Mouse (Mus musculus) lung, adult 18-20 months (tissue): ENCODE measurements at regions not wholly inside any gene's neighbourhood (a gene's known extent, or its start where the extent isn't known, plus 50 kb on each side); places are given as distances from the start of the nearest gene placed in this dataset.

ENCODE experiments used
- DNase-seq, 2 experiments: peaks; one replicate each; pipeline ENCODE4 v3.0.0; 2022; ENCODE audit warnings: mixed read lengths in 2 of 2

GRCm38 (mm10) chr7:113060991-113061390, 107.2 kb downstream of the Rassf10 start:
- no peak for DNase-seq

DNA sequence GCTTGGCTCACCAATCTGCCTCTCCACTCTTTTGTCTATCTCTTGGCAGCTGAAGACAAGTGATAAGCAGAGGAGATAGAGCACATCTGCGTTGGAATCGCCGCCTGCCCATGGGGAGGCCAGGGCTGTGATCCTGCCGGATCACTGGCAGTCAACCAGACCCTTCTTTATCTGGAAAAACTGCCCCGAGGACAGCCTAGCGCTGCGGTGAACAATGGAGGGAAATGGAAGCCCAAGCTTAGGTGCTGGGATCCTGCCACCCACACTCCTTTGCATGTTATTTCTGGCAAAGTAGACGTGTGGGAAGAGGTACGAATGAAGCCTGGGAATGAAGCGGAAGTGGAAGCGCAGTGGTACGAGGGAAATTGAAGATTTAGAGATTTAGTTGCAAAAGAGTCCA, 112.8 kb downstream of the Rassf10 start:
- DNase-seq, result no peak

GRCm38 (mm10) chr7:113068296-113068695, 114.5 kb downstream of the Rassf10 start:
- DNase-seq, result no peak

DNA sequence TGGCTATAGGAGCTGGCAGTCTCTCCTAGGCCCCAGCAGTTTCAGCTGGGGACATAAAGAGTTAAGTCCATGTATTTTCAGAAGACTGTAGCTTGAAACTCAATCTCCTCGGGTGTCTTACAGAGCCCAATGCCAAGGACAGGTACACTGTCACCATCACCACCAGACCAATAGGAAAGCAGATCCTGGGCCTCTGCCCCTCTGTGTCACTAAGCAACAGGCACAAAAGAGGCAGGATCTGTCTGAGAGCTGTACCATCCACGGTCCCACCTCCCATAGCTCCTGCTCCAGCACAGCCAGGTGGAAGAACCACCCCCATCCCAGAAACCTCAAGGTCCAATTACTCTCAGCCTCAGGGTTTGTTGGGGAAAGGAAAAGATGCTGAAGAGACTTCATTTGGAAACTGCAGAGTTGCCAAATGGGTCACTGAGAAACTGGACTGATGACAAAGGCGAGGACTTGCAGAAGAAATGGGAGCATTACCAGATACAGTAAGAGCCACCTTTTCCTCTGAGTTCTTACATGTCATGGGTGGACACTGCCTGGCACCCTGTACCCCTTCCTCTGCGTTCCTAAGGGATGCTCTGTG, 115.7 kb downstream of the Rassf10 start:
- no peak for DNase-seq

- no peak for DNase-seq
These were observed 117.7 kb downstream of the Rassf10 start for GRCm38 (mm10) chr7:113071418-113071817.

DNA sequence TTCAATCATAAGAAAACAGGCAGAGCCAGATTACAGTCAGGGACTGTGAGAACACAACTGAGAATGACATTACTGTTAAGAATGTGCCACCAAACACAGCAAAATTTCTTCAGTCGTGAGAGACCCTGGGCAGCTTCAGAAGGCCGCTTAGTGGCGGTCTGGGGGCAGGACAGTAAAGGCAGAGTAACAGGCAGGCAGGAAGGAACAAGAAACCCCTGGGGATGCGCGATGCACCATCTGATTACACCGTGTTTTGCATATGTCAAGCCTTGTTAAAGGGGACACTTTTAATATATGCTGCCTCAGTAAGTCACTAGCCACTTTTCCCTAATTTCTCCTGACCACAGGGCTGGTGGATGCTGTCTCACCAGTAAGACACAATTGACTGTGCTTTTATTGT, 120.0 kb downstream of the Rassf10 start:
- no peak for DNase-seq

GRCm38 (mm10) chr7:113075371-113075770, 121.6 kb downstream of the Rassf10 start:
- DNase-seq, result no peak

- DNase-seq, result no peak
These were observed 122.5 kb downstream of the Rassf10 start for GRCm38 (mm10) chr7:113076243-113076642.

GRCm38 (mm10) chr7:113081120-113081519, 126.1 kb upstream of the Arntl start:
- DNase-seq, result no peak

DNA sequence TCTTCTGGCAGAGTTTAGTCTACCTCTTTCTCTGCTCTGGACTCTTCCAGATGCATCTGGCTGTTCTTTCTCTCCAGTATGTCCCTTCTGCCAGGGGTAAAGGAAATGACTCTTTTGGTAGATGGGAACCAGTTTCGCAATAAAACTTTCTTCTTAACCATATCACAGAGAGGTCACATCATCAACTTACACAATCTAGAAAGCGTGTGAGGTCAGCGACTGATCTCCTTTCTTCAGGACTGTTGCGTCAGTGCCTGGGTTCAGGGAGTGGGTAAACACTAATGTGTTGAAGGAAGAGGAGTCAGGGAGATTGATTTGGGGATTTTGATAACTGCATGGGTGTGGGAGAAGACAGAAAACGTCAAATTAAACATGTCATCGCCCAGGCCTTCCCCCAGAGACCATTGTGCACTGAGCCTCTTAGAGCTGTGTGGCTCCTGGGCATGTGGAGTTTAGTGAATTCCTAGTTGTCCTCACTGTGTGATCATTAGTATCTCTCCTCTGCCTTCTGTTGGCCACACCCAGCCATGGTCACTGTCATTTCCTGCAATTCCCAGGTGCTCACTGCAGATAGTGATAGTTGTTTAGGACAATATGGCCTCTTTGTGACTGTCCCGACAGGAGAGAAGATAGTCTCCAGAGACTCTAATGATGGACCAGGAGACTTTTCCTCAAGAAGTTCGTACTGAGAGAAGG, 122.2 kb upstream of the Arntl start:
- DNase-seq, result peak; percentile 10 to 58

DNA sequence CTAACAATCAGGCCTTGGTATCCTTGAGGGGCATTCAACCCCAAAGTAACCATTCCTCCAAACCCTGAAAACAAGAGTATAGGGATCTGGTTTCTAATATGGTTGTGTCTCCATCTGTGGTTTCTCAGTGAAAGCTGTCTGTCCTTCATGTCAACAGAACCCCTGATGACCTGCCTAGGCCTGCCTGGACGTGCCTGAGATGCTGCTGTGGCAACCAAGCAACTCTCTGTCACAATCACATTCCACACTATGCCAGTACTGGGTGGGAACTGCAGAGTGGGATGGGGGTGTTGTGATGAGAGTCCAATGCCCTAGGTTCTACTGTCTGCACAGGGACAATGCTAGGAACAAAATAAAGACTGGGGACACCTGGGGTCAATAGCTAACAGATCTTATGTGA, 121.1 kb upstream of the Arntl start:
- DNase-seq, result peak; percentile 38 to 67

- DNase-seq, result peak in 1 of 2 experiments; percentile 29
These were observed 119.6 kb upstream of the Arntl start for GRCm38 (mm10) chr7:113087646-113088045.

DNA sequence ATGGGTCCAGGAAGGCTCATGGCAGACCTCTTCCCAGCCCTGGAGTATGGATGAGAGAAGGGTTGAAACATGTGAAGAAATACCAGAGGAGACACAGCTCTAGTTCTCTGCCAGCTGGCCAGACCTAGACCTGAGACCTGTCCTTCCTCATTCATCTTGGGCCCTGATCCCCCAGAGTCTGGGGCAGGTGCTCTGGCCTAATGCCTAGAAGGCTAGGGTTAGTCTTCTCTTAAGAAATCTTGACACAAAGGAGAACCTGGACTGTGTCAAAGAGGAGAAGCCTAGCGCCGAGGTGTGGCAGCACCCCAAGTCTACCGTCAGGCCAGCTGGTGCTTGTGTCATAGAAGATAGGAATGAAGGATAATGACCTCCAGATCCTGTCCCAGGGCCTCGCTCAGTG, 118.2 kb upstream of the Arntl start:
- DNase-seq, result no peak

GRCm38 (mm10) chr7:113093931-113094330, 113.3 kb upstream of the Arntl start:
- no peak for DNase-seq

DNA sequence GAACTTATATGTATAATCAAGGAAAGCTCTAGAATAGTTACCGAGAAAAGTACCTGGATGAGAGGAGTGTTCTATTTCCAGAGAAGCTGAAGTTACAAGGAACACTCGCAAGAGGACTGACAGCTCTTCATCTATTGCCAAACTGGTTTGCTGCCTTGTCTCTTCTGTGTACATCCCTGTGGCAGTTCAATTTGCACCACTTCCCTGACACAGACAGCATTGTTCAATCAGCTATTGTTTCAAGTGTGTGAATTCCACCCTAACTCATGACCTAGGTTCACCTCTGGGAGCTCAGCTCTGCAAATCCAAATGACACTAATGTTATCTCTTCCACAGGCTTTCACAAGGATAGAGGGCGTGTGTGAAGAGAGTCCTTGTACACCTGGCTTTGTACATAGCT, 112.2 kb upstream of the Arntl start:
- no peak for DNase-seq

- no peak for DNase-seq
These were observed 103.0 kb upstream of the Arntl start for GRCm38 (mm10) chr7:113104265-113104664.

DNA sequence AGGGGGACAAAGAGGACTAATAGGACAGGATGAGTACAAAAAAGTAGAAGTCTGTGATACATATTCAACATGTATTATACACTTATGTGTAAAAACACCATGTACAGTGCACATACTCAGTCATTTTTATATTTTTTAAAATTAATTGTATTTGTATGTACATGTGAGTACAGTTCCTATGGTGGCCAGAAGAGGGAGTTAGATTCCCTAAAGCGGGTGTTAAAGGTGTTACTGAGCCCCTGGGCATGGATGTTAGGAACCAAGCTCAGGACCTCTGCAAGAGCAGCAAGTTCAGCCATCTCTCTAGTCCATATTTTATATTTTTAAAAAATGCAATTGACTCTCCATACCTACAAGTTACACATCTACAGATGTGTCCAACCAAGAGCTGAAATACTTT, 101.9 kb upstream of the Arntl start:
- DNase-seq, result no peak

DNA sequence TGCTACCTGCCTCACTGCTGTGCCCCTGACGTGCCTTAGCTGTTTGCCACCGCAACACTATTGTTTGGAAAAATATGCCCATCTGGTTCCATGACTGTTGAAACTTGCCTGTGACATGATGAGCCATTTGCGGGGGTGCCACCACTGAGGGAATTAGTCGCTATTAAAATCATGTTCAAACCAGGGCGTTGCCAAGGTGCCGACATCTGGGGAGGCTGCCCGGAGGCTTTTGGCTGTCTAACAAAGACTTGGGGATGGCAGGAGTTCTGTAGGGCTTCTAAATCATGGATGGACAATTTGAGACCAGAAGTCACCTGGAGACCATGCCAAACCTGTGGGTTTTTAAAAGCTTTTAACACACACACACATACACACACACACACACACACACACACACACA, 100.5 kb upstream of the Arntl start:
- DNase-seq, result no peak

GRCm38 (mm10) chr7:113107965-113108364, 99.3 kb upstream of the Arntl start:
- DNase-seq, result no peak

GRCm38 (mm10) chr7:113108442-113109000, 98.7 kb upstream of the Arntl start:
- no peak for DNase-seq

DNA sequence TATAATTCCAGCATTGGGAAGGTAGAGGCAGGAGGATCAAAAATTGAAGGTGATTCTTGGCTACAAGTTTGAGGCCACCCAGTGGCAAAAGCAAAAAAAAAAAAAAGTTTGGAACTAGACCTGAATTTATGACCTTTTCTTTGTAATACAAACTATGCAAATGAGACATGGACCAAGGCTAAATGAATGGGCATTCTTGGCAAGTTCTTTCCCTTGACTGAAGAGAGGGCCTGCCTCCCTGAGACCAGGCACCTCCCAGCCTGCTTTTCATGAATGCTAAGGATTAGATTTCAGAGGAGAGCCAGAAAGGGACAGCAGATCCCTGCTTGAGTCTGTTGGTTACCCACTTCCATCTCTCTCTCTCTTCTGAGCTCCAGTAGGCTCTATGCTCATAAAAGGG, 97.8 kb upstream of the Arntl start:
- DNase-seq, result no peak

DNA sequence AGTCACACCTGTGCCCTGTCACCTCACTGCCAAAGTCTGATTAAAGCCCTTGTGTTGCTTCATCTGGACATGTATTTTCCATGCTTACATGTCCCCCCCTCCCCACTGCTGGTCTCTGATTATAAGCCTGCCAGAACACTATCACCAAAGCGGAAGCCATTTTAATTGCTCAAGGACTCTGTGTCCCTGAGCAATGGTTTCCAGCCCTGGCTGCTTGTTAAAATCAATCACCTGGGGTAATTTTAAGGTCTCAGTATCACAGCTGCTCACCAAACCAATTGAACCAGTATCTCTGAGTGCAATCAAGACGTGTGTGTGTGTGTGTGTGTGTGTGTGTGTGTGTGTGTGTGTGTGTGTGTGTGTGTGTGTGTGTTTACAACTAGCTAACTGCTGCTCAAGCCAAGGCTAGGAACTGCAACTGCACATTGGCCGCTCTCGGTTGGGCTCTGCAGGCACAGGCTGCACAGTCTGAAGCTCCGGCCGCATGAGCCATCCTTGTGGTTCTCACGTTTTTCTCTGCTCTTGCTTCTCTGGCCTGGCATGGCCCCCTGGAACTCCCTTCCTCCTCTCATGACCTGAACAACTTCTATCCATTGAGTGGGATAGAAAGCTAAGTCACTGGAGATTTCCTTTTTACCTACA, 96.3 kb upstream of the Arntl start:
- no peak for DNase-seq

DNA sequence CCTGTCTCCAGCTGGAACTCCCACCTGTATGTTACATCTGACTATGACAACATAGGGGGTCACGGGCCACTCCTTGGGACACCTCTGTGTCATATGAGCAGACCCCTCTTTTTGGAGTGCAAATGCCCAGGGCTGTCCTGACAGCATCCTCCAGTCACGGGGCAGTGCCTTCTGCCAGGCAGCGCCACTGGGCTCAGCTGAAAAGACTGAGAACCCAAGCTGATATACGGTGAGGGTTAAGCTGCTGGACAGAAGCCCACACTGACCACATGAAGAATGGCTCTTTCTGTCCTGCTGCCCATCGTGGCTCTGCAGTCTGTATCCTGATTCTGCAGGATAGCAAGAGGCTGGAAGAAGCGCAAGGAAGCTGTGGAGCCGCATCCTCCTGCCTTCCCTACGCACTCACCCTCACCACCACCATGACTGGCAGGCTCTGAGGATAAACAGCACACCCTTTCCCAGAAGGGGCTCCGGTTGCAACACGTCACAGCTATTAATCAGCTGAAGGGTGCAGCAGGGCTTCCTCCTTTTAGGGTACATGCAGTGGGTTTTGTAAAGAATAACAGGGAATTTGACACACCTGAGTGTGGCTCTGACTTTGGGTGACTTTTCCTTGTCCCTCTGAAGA, 93.9 kb upstream of the Arntl start:
- no peak for DNase-seq

DNA sequence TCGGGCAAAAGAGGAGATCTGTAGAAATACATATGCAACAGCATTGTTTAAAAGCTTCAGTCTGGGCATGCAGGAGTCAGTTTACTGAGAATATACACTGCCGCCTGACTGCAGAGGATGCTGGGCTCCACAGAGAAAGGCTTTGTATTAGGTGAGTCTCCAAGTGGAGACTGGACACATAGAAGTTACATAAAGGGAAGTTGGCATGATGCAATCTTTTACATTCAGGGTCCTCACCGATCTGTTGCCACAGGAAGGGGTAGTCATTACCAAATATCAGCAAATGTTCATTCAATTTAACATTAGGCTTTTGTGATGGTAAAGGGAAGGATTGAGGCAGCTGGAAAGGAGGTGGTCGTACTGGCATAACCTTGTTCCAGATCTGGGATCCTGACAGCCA, 89.7 kb upstream of the Arntl start:
- no peak for DNase-seq
